ENCODE assay signal across 17 mouse cellular contexts in genomic region chr2:125620213-125620907, GRCm38 (mm10). TPM values are rescaled to one million over a fixed set of nuclear protein-coding genes. Genes with fewer than 3 reads are reported as not detected.
DNase-seq lines count a peak whose midpoint lies in the region; ATAC-seq lines count a peak whose summit lies in the region.
"Had no signal": no experiment of that assay in that cellular context is flagged by ENCODE, and none has a peak within 500 bp of the region (broad histone marks: within the 10 kb centered on the region; RNA-seq: fewer than 3 reads in every experiment).

No protein-coding gene starts in this region.

- H3K9me3 ChIP-seq in forebrain, embryonic 13.5 days (replicated peaks): no peaks in the 10 kb centered on the region
- H3K9me3 ChIP-seq in forebrain, embryonic 15.5 days: no peaks in the 10 kb centered on the region
- H3K9me3 ChIP-seq in midbrain, embryonic 11.5 days (ENCODE audit: control insufficient read depth, low read length): no peaks in the 10 kb centered on the region
- no peaks in the 10 kb centered on the region for H3K9me3 ChIP-seq in midbrain, embryonic 16.5 days (replicated peaks; ENCODE audit: control insufficient read depth, low read length, poor library complexity, severe bottlenecking)
- H3K9me3 ChIP-seq in hindbrain, embryonic 13.5 days: no peaks in the 10 kb centered on the region
- H3K9me3 ChIP-seq: limb, embryonic 12.5 days had no signal

- H3K27ac ChIP-seq in forebrain, embryonic 13.5 days: no peak overlapping the region
- H3K27ac ChIP-seq in forebrain, embryonic 15.5 days (replicated peaks): no peak overlapping the region
- H3K27ac ChIP-seq in midbrain, embryonic 11.5 days (ENCODE audit: low read depth, low read length): no peak overlapping the region
- H3K27ac ChIP-seq in midbrain, embryonic 16.5 days (ENCODE audit: low read length): no peak overlapping the region
- no peak overlapping the region for H3K27ac ChIP-seq in hindbrain, embryonic 13.5 days
- H3K27ac ChIP-seq: limb, embryonic 12.5 days had no signal

- WGBS in forebrain, embryonic 13.5 days: 22% methylated on average over 25 of the region's 25 CpGs
- 23% methylated on average over 25 of the region's 25 CpGs for WGBS in forebrain, embryonic 15.5 days
- WGBS in midbrain, embryonic 11.5 days: 53% methylated on average over 25 of the region's 25 CpGs
- WGBS in midbrain, embryonic 16.5 days: 44% methylated on average over 25 of the region's 25 CpGs
- 46% methylated on average over 25 of the region's 25 CpGs for WGBS in hindbrain, embryonic 13.5 days

- H3K4me1 ChIP-seq in forebrain, embryonic 13.5 days: peaks cover 25% of the 10 kb centered on the region
- H3K4me1 ChIP-seq in forebrain, embryonic 15.5 days: peaks cover 19% of the 10 kb centered on the region
- H3K4me1 ChIP-seq in midbrain, embryonic 11.5 days (ENCODE audit: control insufficient read depth, insufficient read depth, low read length): peaks cover 14% of the 10 kb centered on the region
- H3K4me1 ChIP-seq in midbrain, embryonic 16.5 days (ENCODE audit: control insufficient read depth, insufficient read depth, low read length): peaks cover 13% of the 10 kb centered on the region
- peaks cover 23% of the 10 kb centered on the region for H3K4me1 ChIP-seq in hindbrain, embryonic 13.5 days (replicated peaks)

- no peaks in the 10 kb centered on the region for H3K27me3 ChIP-seq in forebrain, embryonic 13.5 days
- no peaks in the 10 kb centered on the region for H3K27me3 ChIP-seq in forebrain, embryonic 15.5 days
- H3K27me3 ChIP-seq in midbrain, embryonic 11.5 days (ENCODE audit: control insufficient read depth, insufficient read depth, low read length): no peaks in the 10 kb centered on the region
- no peaks in the 10 kb centered on the region for H3K27me3 ChIP-seq in midbrain, embryonic 16.5 days (ENCODE audit: control insufficient read depth, insufficient read depth, low read depth, low read length)
- H3K27me3 ChIP-seq in hindbrain, embryonic 13.5 days: no peaks in the 10 kb centered on the region
- H3K27me3 ChIP-seq: limb, embryonic 12.5 days had no signal

- H3K9ac ChIP-seq in forebrain, embryonic 13.5 days: 0 out of 2 replicates have a peak overlapping the region, but pooled peaks have one; percentile 3
- H3K9ac ChIP-seq in forebrain, embryonic 15.5 days (replicated peaks): no peak overlapping the region
- no peak overlapping the region for H3K9ac ChIP-seq in midbrain, embryonic 11.5 days (ENCODE audit: low read length)
- no peak overlapping the region for H3K9ac ChIP-seq in midbrain, embryonic 16.5 days (ENCODE audit: low read depth, low read length)
- H3K9ac ChIP-seq in hindbrain, embryonic 13.5 days: no peak overlapping the region
- H3K9ac ChIP-seq: limb, embryonic 12.5 days; liver, postnatal 0 days had no signal

- H3K36me3 ChIP-seq in forebrain, embryonic 13.5 days (ENCODE audit: poor library complexity, severe bottlenecking): peaks cover 48% of the 10 kb centered on the region
- H3K36me3 ChIP-seq in forebrain, embryonic 15.5 days: peaks cover 19% of the 10 kb centered on the region; the same call in 1 of the 2 replicates
- H3K36me3 ChIP-seq in midbrain, embryonic 11.5 days (ENCODE audit: control insufficient read depth, insufficient read depth, low read length): peaks cover 12% of the 10 kb centered on the region; the same call in 1 of the 2 replicates
- H3K36me3 ChIP-seq in midbrain, embryonic 16.5 days (ENCODE audit: control insufficient read depth, insufficient read depth, low read length): peaks cover 2% of the 10 kb centered on the region; the same call in 1 of the 2 replicates
- peaks cover 36% of the 10 kb centered on the region for H3K36me3 ChIP-seq in hindbrain, embryonic 13.5 days

- peak; percentile 81 for DNase-seq in midbrain, embryonic 11.5 days (ENCODE audit: low spot score, missing footprints)
- peak; percentile 66 for DNase-seq in retina, embryonic 14.5 days (ENCODE audit: low spot score)
- no peak for DNase-seq in B cell, adult 2 months
- DNase-seq in heart, adult 8-10 months (ENCODE audit: low spot score): no peak
- DNase-seq: cerebellum, adult 11-12 months; heart, adult 18-20 months; heart, postnatal 36 days; kidney, adult 11 months; liver, postnatal 0 days; right cerebral cortex, postnatal 4 days; thymus, postnatal 25 days had no signal

- H3K4me2 ChIP-seq in forebrain, embryonic 13.5 days: peak overlapping the region; percentile 27
- no peak overlapping the region for H3K4me2 ChIP-seq in forebrain, embryonic 15.5 days (replicated peaks)
- H3K4me2 ChIP-seq in midbrain, embryonic 11.5 days: no peak overlapping the region
- H3K4me2 ChIP-seq in midbrain, embryonic 16.5 days (ENCODE audit: low read length): no peak overlapping the region
- peak overlapping the region; percentile 21; the same call in 1 of the 2 replicates for H3K4me2 ChIP-seq in hindbrain, embryonic 13.5 days
- H3K4me2 ChIP-seq: limb, embryonic 12.5 days had no signal

- no peak overlapping the region for H3K4me3 ChIP-seq in forebrain, embryonic 13.5 days
- no peak overlapping the region for H3K4me3 ChIP-seq in forebrain, embryonic 15.5 days
- H3K4me3 ChIP-seq in midbrain, embryonic 11.5 days (ENCODE audit: low read depth, low read length): no peak overlapping the region
- H3K4me3 ChIP-seq in midbrain, embryonic 16.5 days (ENCODE audit: low read depth, low read length): no peak overlapping the region
- H3K4me3 ChIP-seq in hindbrain, embryonic 13.5 days: no peak overlapping the region
- H3K4me3 ChIP-seq: limb, embryonic 12.5 days had no signal

- ATAC-seq in forebrain, embryonic 13.5 days: no peak
- no peak for ATAC-seq in forebrain, embryonic 15.5 days (replicated peaks)
- no peak for ATAC-seq in midbrain, embryonic 11.5 days (ENCODE audit: low FRiP score)
- ATAC-seq in midbrain, embryonic 16.5 days: no peak
- no peak for ATAC-seq in hindbrain, embryonic 13.5 days (ENCODE audit: low FRiP score)
- ATAC-seq: activated CD4-positive, CD25-positive, alpha-beta regulatory T cell, adult 4 months; liver, postnatal 0 days had no signal

RNA-seq across cellular contexts. Expression of gene Cep152, which starts 4.6 kb away (rescaled TPM):
- 5.9 and 6.6 TPM in 2 replicates for polyA plus RNA-seq in forebrain, embryonic 13.5 days (2015; fragmentation: Nextera tagmentation; extraction: Ambion mirVana)
- polyA plus RNA-seq in forebrain, embryonic 15.5 days (2015; fragmentation: Nextera tagmentation; extraction: Ambion mirVana): 4.4 and 4.5 TPM in 2 replicates
- polyA plus RNA-seq in midbrain, embryonic 11.5 days (2014; fragmentation: Nextera tagmentation; extraction: Ambion mirVana): 7.3 and 8.2 TPM in 2 replicates
- 2.7 and 3.1 TPM in 2 replicates for polyA plus RNA-seq in midbrain, embryonic 16.5 days (2015; fragmentation: Nextera tagmentation; extraction: Ambion mirVana)
- 3.4 and 3.8 TPM in 2 replicates for polyA plus RNA-seq in hindbrain, embryonic 13.5 days (2015; fragmentation: Nextera tagmentation; extraction: Ambion mirVana)
- total RNA-seq in heart, adult 8-10 months (2022): 1 to 10 TPM; 1.3 to 1.6 (median 1.5) TPM

RNA-seq across cellular contexts. Expression of gene Eid1, which starts 52.5 kb away (rescaled TPM):
- polyA plus RNA-seq in forebrain, embryonic 13.5 days (2015; fragmentation: Nextera tagmentation; extraction: Ambion mirVana): 271 and 288 TPM in 2 replicates
- 314 and 348 TPM in 2 replicates for polyA plus RNA-seq in forebrain, embryonic 15.5 days (2015; fragmentation: Nextera tagmentation; extraction: Ambion mirVana)
- 281 and 308 TPM in 2 replicates for polyA plus RNA-seq in midbrain, embryonic 11.5 days (2014; fragmentation: Nextera tagmentation; extraction: Ambion mirVana)
- polyA plus RNA-seq in midbrain, embryonic 16.5 days (2015; fragmentation: Nextera tagmentation; extraction: Ambion mirVana): 431 and 443 TPM in 2 replicates
- 398 and 400 TPM in 2 replicates for polyA plus RNA-seq in hindbrain, embryonic 13.5 days (2015; fragmentation: Nextera tagmentation; extraction: Ambion mirVana)
- 10 to 100 TPM; 46.5 to 54.1 (median 48.9) TPM for total RNA-seq in heart, adult 8-10 months (2022)

Comparison
In these comparisons a context has a peak if more than half of its experiments do, and no peak if none do; other contexts are left out.
1. H3K4me2 ChIP-seq: peak in forebrain, embryonic 13.5 days (single experiment) and hindbrain, embryonic 13.5 days (single experiment); none in forebrain, embryonic 15.5 days (single experiment), midbrain, embryonic 11.5 days (single experiment) and midbrain, embryonic 16.5 days (single experiment).
2. DNase-seq: peak in midbrain, embryonic 11.5 days (single experiment) and retina, embryonic 14.5 days (single experiment); none in B cell, adult 2 months (0 of 2) and heart, adult 8-10 months (single experiment).